Mouse (Mus musculus): ENCODE data around the gene Kidins220.
A peak's percentile ranks its signal among the peaks of the same experiment; 100 is the strongest.

Kidins220 gene

DNA sequence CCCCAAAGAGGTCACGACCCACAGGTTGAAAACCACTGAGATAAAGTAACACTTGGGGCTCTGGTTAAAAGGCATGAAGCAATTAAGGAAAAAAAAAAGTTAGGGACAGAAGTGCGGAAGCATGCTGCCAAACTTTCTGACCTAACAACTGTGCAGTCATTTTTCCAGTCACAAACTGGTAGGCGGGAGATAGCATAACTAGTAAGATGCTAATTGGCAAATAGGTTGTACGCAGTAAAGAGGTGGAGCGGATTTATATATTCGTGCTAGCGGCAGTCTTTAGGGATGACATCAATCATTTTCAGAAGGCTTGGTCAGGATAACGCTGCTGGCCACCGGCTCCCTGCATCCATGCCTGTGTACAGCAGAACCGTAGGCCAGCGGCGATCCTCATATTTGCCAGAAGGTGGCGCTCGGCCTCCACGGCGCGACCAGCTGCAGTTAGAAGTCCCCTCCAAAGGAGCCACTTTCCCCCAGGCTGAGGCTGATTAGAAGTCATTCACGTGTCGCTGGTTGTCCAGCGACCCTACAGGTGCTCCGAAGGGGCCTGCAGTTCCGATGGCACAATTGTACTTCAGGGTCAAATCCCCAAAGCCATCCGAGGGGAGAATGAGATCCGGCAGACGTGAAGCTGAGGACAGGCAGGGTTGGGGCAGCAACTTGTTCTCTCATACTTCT is 117.4 kb downstream of the Kidins220 start:
- DNase-seq (ENCODE audit: low spot score in 2 of 2) = peak; percentile 72 to 92

DNA sequence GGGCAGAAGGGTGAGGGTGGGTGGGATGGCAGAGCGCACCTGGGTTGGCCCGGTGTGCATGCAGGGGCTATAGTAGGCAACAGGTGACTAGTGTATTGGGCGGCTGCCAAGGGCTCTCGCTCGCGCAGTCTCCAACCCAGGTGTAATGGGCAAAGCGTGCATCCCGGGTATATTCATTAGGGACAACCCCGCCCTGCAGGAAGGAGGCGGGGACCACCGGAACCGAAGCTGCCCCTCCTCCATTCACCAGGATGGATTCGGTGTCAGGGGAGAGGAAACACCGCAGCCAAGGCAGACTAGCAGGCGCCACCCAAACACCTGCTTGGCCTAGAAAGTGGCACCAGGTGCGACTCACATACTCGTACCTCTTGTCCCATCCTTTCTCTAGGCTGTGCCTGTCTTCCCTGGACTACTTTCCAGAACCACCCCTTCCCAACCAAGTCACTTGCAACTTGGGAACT is 118.1 kb downstream of the Kidins220 start:
- peak in 1 of 2 experiments; percentile 19 for DNase-seq (ENCODE audit: low spot score in 2 of 2)

DNA sequence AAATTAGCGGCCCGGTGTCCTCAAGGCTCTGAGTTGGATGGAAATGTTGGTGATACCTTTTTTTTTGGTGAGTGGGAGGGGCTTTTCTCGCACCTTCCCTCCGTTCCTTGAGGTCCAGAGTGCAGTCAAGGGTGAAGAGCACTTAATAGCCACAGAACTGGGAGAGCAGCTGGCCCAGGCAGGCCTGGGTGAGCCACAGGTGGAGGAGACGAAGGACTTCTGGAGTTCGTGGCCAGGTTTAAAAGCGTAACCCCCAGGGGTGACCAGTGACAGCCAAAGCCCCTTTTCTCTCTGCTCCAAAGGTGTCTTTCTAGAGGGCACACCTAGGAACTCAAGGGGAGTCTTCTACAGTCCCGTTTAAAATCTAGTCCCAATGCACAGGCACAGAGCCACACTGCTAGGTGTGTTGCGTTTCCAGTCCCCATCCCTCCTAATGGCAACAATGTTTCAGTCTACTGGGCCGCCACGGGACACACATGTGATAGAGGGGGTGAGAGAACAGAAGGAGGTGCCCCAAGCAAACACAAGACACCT is 118.6 kb downstream of the Kidins220 start:
- no peak for DNase-seq (ENCODE audit: low spot score in 2 of 2)

DNA sequence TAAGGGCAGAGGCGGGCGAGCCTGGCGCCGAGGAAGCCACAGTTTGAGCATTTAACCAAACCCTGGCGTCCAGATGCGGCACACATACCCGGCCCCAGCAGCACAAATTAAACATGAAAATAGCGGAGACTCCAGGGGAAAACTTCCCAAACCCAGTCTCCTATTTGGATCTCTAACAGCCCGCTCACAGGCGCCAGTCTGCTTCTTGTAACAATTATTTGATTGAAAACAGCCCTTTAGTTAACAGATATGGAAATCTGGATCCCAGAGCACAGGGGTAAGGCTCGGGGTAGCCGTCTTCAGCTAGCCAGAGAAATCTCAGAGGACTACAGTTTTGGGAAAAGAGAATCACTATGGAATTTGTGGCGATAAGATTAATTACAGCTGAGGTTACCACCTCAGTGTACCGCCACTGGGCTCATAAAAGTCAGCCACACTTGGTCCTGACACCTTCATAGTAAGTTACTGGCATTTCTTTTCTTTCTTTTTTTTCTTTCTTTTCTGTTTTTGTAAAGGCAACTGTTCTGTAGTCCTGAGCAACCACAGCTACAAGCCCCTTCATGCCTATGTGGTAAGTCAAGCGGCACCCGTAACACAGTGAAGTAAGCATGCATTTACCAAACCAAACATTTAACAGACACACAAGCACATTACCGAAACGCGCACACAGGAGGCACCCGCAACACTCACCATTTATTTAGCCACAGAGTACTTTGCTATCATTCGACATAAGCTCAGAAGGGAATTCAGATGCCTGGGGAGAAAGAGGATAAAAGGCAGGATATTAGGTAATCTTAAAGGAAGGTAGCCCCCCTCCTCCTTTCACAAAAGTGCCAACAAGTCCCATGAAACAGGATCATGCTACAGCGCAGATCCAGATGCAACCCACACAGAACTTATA is 120.1 kb downstream of the Kidins220 start:
- no peak for DNase-seq (ENCODE audit: low spot score in 2 of 2)

DNA sequence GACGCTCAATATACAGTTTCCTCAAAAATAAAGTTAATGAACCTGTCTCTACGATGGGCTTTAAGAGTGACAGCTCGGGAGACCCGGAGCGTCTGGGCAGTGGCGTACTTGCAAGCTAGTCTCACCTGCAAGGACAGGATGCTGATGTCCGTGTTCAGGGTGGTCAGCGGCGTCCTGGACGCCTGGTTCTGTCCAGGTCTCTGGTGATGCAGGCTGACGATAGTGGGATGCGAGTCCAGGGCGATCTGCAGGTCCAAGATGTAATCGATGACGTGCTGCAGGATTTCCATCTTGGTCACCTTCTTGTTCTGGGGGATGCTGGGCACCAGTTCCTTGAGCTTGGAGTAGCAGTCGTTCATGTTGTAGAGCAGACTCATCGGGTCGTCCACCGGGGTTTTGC is 120.8 kb downstream of the Kidins220 start:
- no peak for DNase-seq (ENCODE audit: low spot score in 2 of 2)

DNA sequence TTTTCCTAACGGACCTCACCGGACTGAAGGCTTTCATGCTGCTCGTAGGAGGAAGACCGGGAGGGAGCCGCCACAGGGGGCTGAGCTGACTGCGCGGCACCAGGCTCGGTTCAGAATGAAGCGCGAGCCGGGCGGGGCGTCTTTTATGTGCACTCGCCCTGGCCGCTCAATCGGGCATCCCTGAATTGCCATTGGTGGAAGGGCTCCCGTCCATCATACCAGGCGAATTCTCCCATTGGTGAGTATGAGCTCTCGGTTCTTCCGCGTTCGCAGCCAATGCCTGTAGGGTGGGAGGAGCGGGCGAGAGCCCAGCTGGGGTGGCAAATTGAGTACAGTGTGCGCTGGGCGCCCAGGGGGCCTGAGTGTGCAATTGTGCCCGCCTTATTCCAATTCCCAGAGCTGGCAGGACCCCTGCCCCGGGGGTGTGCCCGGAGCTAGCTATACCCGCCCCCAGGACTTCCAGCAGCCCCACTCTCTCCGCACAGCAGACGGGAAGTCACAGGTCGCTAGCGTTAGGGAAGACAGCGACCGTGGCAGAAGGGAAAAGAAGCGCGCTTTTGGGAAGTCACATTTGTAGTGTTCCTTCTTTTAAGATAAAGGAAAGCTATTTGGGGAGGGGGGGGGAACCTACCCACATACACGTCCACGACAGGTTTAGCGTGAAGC is 121.4 kb downstream of the Kidins220 start:
- DNase-seq (ENCODE audit: low spot score in 2 of 2) = peak; percentile 89 to 92

DNA sequence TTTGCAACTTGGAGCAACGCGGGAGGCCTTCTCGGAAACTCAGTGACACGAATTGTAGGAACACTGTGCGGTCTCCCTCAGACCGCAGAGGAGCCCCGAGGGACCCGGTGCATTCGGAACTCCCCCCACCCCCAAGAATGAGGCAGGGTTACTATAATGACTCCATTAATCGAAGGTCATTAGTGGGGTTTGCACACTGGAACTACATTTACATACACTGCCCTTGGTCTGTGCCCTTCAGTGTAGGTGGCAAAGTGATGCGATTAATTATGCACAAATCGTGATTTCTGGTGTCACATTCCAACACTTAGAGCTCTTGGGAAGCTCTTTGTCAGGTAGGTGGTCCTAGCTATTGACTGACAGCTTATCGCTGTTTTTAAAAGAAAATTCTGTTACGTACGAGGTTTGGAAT is 121.9 kb downstream of the Kidins220 start:
- no peak for DNase-seq (ENCODE audit: low spot score in 2 of 2)

DNA sequence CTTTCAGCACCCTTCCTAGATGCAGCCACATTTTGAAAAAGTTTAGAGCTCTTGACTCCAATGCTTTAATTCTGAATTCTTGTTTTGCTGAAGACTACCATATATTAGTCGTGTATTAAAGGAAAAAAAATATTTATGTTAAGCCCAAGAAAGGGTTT is 122.2 kb downstream of the Kidins220 start, which contains the start of gene Id2:
Gene Id2, minus strand, starts transcription at position 89 of the 158 bp plus-strand sequence.
- no peak for DNase-seq (ENCODE audit: low spot score in 2 of 2)

DNA sequence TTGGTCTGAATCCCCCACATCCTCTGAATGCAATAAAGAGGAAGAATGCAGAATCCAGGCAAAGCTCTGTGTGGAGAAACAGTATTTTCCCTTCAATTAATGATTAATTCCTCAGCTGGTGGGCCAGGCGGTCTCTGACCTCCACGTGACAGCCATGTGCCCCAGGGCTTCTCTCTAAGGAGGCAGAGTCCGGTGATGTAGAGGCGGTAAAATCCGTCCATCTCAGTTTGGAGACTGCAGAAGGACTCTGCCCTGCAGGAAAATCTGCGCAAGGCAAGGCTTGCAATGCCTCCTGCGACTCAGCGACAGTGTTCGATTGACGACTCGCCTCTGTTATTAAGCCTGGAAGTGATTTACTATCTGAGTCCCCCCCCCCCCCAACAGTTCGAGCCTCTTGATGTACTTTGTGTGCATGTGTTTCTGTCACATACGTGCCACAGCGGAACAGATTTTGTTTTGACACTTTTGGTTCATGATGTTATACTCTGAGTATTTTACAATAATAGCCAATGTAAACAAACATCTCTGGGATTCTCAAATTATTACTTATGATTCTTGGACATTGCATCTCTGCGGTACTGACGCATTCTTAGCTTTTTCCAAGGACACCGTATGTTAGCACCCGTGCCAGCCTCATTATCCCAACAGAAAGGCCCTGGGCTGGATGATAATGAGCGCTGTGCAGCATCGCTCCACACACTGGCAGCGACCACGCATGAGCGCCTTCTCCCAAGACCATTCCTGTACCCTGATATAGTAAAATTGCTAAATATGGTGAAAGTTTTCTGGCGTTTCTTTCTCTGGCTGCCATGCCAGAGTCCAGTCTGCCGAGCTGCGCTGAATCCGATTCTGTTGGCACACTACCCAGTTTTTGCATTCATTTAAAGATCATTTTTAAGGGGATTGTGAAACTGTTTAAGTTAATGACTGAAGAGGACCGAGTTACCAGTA is 122.8 kb downstream of the Kidins220 start:
- no peak for DNase-seq (ENCODE audit: low spot score in 2 of 2)

DNA sequence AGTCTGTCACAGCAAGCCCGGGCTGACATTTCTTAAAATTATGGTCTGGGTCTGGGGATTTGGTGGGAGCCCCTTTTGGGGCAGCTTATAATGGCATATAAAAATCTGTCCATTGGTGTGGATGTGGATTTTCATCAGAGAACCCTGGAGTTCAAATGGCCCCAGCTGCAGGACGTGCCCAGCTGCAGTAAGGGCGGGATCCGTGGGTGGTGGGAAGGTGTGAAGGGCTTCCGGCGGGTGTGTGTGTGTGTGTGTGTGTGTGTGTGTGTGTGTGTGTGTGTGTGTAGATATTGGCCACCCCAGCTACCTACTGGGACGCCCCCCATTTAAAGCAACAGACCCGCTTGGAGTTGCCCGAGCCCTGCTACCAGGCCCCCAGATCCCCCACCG is 123.4 kb downstream of the Kidins220 start:
- no peak for DNase-seq (ENCODE audit: low spot score in 2 of 2)

DNA sequence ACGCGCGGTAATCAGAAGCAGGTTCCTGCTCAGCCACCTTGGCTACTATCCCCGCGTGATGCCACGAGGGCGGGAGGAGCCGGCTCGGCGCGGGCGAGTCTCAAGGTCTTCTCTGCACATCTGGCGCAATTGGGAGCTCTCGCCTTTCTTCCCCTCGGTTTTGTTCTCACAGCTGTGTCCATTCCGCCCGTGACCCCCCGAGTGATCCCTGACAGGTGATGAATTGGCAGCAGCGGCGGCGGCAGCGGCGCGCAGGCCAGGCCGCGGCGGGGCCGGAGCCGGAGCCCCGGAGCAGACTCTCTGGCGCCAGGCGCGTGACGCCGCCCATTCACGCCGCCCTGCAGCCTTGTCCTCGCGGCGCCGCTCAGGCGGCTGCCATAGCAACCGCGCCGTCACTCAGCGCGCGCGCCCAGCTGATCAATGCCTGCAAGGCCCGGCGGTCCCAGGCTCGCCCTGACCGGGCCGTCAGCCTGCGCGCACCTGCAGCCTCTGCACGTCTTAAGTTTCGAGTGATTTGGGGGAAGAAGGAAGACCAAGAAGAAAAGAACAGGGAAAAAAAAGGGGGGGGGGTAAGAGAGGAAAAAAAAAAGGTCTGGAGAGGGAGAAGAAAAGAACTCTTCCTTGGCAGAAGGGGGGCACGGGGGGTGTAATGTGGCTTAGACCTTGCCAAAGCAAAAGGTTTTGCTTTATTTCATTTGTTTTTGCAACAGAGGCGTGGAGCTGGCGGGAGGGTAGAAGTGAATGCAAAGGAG is 124.0 kb downstream of the Kidins220 start:
- peak; percentile 64 to 83 for DNase-seq (ENCODE audit: low spot score in 2 of 2)

DNA sequence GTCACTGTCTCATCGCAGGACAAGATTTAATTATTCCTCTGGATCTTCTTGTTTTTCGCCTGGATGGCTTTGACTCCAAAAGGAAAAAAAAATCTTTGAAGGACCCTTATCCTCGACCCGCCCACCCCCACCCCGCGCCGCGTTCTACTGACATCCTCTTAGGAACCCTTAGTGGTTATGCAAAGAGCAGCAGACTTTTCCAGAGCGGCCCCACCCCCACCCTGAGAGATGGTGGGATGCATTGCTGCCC is 124.5 kb downstream of the Kidins220 start:
- DNase-seq (ENCODE audit: low spot score in 2 of 2) = no peak

DNA sequence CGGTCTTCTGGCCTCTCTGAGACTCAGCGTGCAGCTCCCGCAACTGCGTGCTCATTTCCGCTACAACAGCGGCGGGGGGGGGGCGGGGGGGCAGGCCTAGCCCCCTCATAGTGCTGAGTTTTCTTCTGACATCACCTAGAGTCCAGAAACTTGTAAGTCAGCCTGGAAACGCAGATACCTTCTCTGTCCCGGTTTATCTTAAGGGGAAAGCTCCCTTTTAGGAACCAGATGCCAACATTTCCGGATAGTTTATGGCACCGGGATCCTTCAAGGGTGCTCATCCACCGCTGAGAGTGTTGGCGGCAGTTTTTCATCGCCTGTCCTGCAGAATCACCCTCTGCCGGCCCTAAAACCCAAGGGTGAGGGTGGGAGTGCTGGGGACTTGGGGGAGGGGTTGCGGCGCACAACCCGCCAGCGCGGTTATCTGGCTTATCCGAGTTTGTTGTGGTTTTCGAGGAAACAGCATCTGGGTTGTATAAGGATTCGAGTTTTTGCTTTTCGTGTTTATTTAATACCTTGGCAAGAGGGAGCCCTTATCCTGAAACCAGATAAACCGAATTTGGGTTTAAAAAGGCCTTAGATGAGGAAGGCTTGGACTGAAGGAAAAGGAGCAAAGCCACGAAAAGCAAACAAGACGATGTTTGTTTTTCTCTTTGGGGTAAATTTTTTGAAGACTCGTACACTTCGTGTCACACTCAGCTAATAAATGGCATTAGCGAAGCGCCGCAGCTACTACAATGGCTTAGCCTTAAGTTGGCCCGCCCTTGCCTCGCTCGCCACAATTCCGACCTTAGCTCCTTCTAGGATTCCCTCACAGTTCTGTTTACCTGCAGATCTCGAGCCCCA is 125.1 kb downstream of the Kidins220 start:
- DNase-seq (ENCODE audit: low spot score in 2 of 2) = no peak

DNA sequence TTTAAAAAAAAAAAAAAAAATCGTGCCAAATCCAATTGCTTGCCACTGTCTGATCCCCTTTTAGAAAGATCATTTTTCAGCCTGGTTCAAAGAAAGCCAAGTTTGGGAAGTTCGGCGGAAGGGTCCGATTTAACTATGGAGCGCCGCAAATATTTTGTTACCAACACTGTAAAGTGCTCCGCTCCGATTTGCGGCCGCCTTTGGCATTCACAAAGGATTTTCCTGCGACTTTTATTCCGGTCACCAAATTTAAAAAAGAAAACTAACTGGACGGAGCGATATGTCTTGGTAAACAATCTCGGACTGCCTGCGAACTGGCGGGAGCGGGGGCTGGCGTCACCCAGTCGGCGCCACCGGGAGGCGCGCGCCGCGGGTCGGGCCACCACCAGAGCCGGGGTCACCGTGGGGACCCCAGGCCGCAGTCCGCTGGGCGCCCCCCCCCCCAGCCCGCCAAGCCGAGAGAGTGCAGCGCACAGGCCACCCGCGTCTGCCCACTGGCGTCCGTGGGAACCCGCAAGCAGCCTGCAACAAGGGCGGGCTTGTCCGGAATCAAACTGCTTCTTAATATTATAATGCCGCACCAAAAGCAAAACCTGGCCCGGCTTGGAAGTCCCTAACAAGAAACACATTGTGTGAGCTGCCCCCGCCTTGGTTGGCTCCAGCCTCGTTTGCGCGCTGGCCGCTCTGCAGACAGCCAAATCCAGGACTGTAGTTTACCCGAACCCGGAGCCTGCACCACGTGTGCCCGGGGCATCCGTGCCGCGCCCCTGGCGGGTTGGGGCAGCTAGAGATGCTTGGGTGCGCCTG is 125.9 kb downstream of the Kidins220 start:
- DNase-seq (ENCODE audit: low spot score in 2 of 2) = peak in 1 of 2 experiments; percentile 21

DNA sequence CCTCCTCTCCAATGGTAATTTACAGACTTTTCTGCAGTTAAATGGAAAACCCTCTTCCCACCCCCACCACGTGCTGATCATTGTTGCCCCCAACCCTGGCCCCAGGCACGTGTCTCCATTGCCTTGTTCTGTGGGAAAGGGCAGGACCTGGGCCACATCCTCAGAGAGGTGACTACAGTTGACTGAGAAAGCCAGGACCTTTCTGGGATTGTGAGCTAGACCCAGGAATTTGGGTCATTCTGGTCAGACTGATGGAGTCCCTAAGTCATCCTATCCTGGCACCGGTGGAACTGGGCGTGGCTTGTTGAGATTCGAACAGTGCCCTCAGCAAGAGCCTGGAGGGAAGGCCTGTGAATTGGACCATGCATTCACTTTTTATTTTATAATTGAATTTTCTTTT is 126.7 kb downstream of the Kidins220 start:
- no peak for DNase-seq (ENCODE audit: low spot score in 2 of 2)

DNA sequence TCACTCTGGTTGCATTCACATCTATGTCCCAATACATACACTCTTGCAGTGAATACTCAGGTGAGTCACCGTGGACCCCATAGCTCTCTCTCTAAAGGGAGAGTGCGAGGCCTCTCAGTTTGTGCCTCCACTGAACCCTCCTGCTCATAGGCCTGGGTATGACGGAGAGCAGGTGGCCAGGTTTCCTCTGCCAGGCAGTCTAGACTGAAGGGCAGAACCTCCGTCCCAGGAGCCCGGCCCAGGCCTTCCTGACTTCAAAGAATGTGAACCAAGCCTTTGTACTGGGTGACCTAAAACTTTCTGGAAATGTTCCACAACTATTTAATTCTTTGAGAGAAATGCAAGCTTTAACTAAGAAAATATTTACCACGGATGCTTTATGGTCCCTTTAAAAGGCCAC is 129.2 kb downstream of the Kidins220 start:
- no peak for DNase-seq (ENCODE audit: low spot score in 2 of 2)

DNA sequence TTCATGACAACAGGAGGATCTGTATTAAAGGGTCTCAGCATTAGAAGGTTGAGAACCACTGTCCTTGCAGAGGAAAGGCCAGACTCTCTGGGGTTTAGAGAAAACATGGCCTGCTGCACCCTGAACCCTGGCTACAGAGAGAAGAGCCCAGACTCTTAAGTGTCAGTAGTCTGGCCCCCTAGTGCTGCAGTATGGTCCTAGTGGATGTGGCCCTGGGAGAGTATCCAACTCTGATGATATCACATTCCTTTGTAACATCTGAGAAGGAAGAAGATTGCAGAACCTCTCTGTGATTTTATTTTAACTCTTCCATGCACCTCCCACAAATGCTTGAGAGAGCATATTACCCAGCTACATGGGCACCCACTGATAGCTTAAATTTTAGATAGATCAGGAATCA is 129.8 kb downstream of the Kidins220 start:
- DNase-seq (ENCODE audit: low spot score in 2 of 2) = no peak

DNA sequence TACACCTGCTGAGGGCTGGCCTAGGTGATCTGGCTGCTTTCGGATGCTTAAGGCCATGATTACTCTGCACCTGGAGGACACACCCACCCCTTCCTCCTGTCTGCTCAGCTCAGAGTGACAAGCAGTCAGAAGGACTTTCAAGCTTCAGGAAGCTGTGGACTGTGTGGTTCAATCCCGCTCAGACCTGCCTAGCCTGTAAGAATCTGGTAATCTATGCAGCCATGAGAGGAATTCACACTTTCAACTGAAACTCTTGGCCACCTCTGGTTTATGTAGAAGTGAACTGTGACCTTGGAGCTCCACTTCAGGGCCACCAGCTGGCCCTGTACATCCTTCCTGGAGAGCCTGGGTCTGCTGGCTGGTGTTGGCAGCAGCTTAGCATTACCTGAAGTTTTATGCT is 134.1 kb downstream of the Kidins220 start:
- DNase-seq (ENCODE audit: low spot score in 2 of 2) = no peak

DNA sequence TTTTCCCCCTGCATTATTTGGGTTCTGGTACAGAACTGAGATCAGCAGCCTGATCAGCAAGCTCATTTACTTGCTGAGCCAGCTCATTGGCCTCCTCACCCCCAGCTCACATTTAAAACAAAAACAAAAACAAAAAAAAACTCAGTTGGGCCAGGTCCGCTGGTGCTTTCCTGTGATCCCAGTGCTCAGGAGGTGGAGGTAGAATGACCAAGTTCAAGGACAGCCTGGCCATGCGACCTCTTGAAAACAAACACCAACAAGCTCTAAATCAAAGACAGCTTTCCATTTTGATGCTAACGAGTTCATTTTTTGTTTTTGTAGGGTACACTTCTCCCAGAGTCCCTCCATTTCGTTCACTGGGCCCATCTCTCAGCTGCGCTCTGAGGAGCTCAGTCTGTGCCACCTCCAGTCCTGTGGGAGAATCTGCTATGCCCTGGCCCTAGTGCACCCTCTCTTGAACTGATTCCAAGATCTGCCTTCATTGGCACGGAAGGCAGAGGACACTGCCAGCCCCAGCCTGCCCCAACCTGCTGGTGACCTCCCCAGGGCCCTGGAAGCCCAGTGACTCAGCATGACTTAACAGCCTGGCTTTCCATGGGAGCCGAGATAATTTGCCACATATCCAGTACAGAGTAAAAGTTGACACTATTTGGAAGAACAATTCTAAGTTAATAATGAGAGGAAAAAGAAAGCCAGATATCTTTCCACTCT is 135.4 kb downstream of the Kidins220 start:
- no peak for DNase-seq (ENCODE audit: low spot score in 2 of 2)
